Mouse (Mus musculus): ENCODE measurements around the gene Dip2a. TPM values are rescaled to one million over a fixed set of nuclear protein-coding genes. Genes with fewer than 3 reads are reported as not detected.

The Dip2a gene
- polyA plus RNA-seq, 1 experiment: not detected

- TF ChIP-seq CTCF (IDR thresholded peaks at IDR 0.05; ENCODE audit: insufficient read depth, low read depth, low read length) (no peak), POLR2A (IDR thresholded peaks at IDR 0.05; ENCODE audit: insufficient read depth, low read depth, low read length) (no peak)
- 66% methylated on average over 12 of the region's 12 CpGs for WGBS
- Histone ChIP-seq H3K27ac (ENCODE audit: insufficient read depth, low read depth, low read length) (no peak overlapping the region), H3K4me1 (ENCODE audit: control insufficient read depth, insufficient read depth, low read length) (peaks cover 2% of the 10 kb centered on the region; the same call in 1 of the 2 replicates), H3K4me3 (ENCODE audit: insufficient read depth, low read depth, low read length) (no peak overlapping the region)
Measured at GRCm38 (mm10) chr10:76257719-76258390, 87.2 kb downstream of the Dip2a start.

GRCm38 (mm10) chr10:76257231-76257630 lies 87.9 kb downstream of the Dip2a start:
- H3K4me1 ChIP-seq (ENCODE audit: control insufficient read depth, insufficient read depth, low read length): peaks cover 2% of the 10 kb centered on the region; the same call in 1 of the 2 replicates
- no peak overlapping the region for H3K27ac ChIP-seq (ENCODE audit: insufficient read depth, low read depth, low read length)
- 95% methylated on average over 7 of the region's 7 CpGs for WGBS
- no peak overlapping the region for H3K4me3 ChIP-seq (ENCODE audit: insufficient read depth, low read depth, low read length)
- TF ChIP-seq POLR2A (IDR thresholded peaks at IDR 0.05; ENCODE audit: insufficient read depth, low read depth, low read length) (no peak), CTCF (IDR thresholded peaks at IDR 0.05; ENCODE audit: insufficient read depth, low read depth, low read length) (no peak)

GRCm38 (mm10) chr10:76255617-76256016 lies 89.5 kb downstream of the Dip2a start:
- Histone ChIP-seq H3K4me1 (ENCODE audit: control insufficient read depth, insufficient read depth, low read length) (peaks cover 2% of the 10 kb centered on the region; the same call in 1 of the 2 replicates), H3K4me3 (ENCODE audit: insufficient read depth, low read depth, low read length) (no peak overlapping the region), H3K27ac (ENCODE audit: insufficient read depth, low read depth, low read length) (no peak overlapping the region)
- TF ChIP-seq CTCF (IDR thresholded peaks at IDR 0.05; ENCODE audit: insufficient read depth, low read depth, low read length): no peak
- TF ChIP-seq POLR2A (IDR thresholded peaks at IDR 0.05; ENCODE audit: insufficient read depth, low read depth, low read length): no peak
- 47% methylated on average over 6 of the region's 6 CpGs for WGBS

GRCm38 (mm10) chr10:76253536-76253935 lies 91.6 kb downstream of the Dip2a start, which contains the start of gene S100b:
Gene S100b (plus strand): TSS chr10:76253853.
- 21% methylated on average over 4 of the region's 4 CpGs for WGBS
- Histone ChIP-seq H3K4me3 (ENCODE audit: insufficient read depth, low read depth, low read length) (peak within 1 kb of the TSS; percentile 5; the same call in 1 of the 2 replicates), H3K4me1 (ENCODE audit: control insufficient read depth, insufficient read depth, low read length) (0 out of 2 replicates have a peak, but pooled peaks cover 2% of the 10 kb centered on the region), H3K27ac (ENCODE audit: insufficient read depth, low read depth, low read length) (0 out of 2 replicates have a peak within 1 kb of the TSS, but pooled peaks have one; percentile 14)
- TF ChIP-seq CTCF (IDR thresholded peaks at IDR 0.05; ENCODE audit: insufficient read depth, low read depth, low read length) (no peak), POLR2A (IDR thresholded peaks at IDR 0.05; ENCODE audit: insufficient read depth, low read depth, low read length) (no peak)

GRCm38 (mm10) chr10:76253079-76253478 lies 92.0 kb downstream of the Dip2a start:
- H3K4me1 ChIP-seq (ENCODE audit: control insufficient read depth, insufficient read depth, low read length): 0 out of 2 replicates have a peak, but pooled peaks cover 2% of the 10 kb centered on the region
- H3K4me3 ChIP-seq (ENCODE audit: insufficient read depth, low read depth, low read length): no peak overlapping the region
- TF ChIP-seq CTCF (IDR thresholded peaks at IDR 0.05; ENCODE audit: insufficient read depth, low read depth, low read length): no peak
- TF ChIP-seq POLR2A (IDR thresholded peaks at IDR 0.05; ENCODE audit: insufficient read depth, low read depth, low read length): no peak
- WGBS: 96% methylated on average over 1 of the region's 1 CpGs
- no peak overlapping the region for H3K27ac ChIP-seq (ENCODE audit: insufficient read depth, low read depth, low read length)

GRCm38 (mm10) chr10:76250870-76251269 lies 94.2 kb downstream of the Dip2a start:
- H3K4me3 ChIP-seq (ENCODE audit: insufficient read depth, low read depth, low read length): no peak overlapping the region
- peaks cover 2% of the 10 kb centered on the region; the same call in 1 of the 2 replicates for H3K4me1 ChIP-seq (ENCODE audit: control insufficient read depth, insufficient read depth, low read length)
- no peak overlapping the region for H3K27ac ChIP-seq (ENCODE audit: insufficient read depth, low read depth, low read length)
- 52% methylated on average over 7 of the region's 7 CpGs for WGBS
- TF ChIP-seq POLR2A (IDR thresholded peaks at IDR 0.05; ENCODE audit: insufficient read depth, low read depth, low read length): no peak
- no peak for TF ChIP-seq CTCF (IDR thresholded peaks at IDR 0.05; ENCODE audit: insufficient read depth, low read depth, low read length)

- Histone ChIP-seq H3K4me3 (ENCODE audit: insufficient read depth, low read depth, low read length) (no peak overlapping the region), H3K27ac (ENCODE audit: insufficient read depth, low read depth, low read length) (0 out of 2 replicates have a peak overlapping the region, but pooled peaks have one; percentile 6), H3K4me1 (ENCODE audit: control insufficient read depth, insufficient read depth, low read length) (peaks cover 2% of the 10 kb centered on the region; the same call in 1 of the 2 replicates)
- TF ChIP-seq CTCF (IDR thresholded peaks at IDR 0.05; ENCODE audit: insufficient read depth, low read depth, low read length) (no peak), POLR2A (IDR thresholded peaks at IDR 0.05; ENCODE audit: insufficient read depth, low read depth, low read length) (no peak)
- 45% methylated on average over 5 of the region's 5 CpGs for WGBS
Measured at GRCm38 (mm10) chr10:76248647-76248968, 96.5 kb downstream of the Dip2a start.

- no peak for TF ChIP-seq POLR2A (IDR thresholded peaks at IDR 0.05; ENCODE audit: insufficient read depth, low read depth, low read length)
- TF ChIP-seq CTCF (IDR thresholded peaks at IDR 0.05; ENCODE audit: insufficient read depth, low read depth, low read length): no peak
- H3K4me3 ChIP-seq (ENCODE audit: insufficient read depth, low read depth, low read length): no peak overlapping the region
- 32% methylated on average over 21 of the region's 21 CpGs for WGBS
- no peaks in the 10 kb centered on the region; the same call in 1 of the 2 replicates for H3K4me1 ChIP-seq (ENCODE audit: control insufficient read depth, insufficient read depth, low read length)
- H3K27ac ChIP-seq (ENCODE audit: insufficient read depth, low read depth, low read length): 0 out of 2 replicates have a peak overlapping the region, but pooled peaks have one; percentile 6
Measured at GRCm38 (mm10) chr10:76247960-76248646, 97.0 kb downstream of the Dip2a start.

GRCm38 (mm10) chr10:76246601-76247000 lies 98.5 kb downstream of the Dip2a start:
- 36% methylated on average over 4 of the region's 4 CpGs for WGBS
- no peak for TF ChIP-seq CTCF (IDR thresholded peaks at IDR 0.05; ENCODE audit: insufficient read depth, low read depth, low read length)
- TF ChIP-seq POLR2A (IDR thresholded peaks at IDR 0.05; ENCODE audit: insufficient read depth, low read depth, low read length): no peak
- Histone ChIP-seq H3K27ac (ENCODE audit: insufficient read depth, low read depth, low read length) (no peak overlapping the region), H3K4me3 (ENCODE audit: insufficient read depth, low read depth, low read length) (no peak overlapping the region), H3K4me1 (ENCODE audit: control insufficient read depth, insufficient read depth, low read length) (no peaks in the 10 kb centered on the region; the same call in 1 of the 2 replicates)
